Mouse (Mus musculus) lung, adult 2 months (tissue): ENCODE measurements around the gene Akap11. TPM values are rescaled to one million over a fixed set of nuclear protein-coding genes. Genes with fewer than 3 reads are reported as not detected.

Experiments used
- DNase-seq: peaks from one replicate; pipeline ENCODE4 v3.0.0; 2022
- H3K4me1 ChIP-seq: fragments of 200-500 bp; 2 replicates; pipeline ENCODE4 v1.6.1; 2011; ENCODE audit warnings: low read length; ENCODE audit not compliant: control insufficient read depth, insufficient read depth
- H3K4me3 ChIP-seq: fragments of 200-500 bp; replicated peaks from 2 replicates; pipeline ENCODE3; 2011; ENCODE audit warnings: low read depth, mild to moderate bottlenecking, control low read depth, low read length; ENCODE audit errors: extremely low read depth
- CTCF ChIP-seq: fragments of 200-500 bp; IDR thresholded peaks from 2 replicates; pipeline ENCODE4 v1.5.1; 2011; ENCODE audit warnings: mild to moderate bottlenecking, low read length, control low read depth; ENCODE audit not compliant: insufficient read depth
- POLR2A ChIP-seq: fragments of 200-500 bp; IDR thresholded peaks from 2 replicates; pipeline ENCODE4 v1.6.1; 2011; ENCODE audit warnings: low read depth, mild to moderate bottlenecking, control low read depth, low read length, borderline replicate concordance; ENCODE audit errors: extremely low read depth
- WGBS: fragments of 180-500 bp; shearing (Covaris S2); methylation state at CpG from one replicate; pipeline ENCODE4 v1.1.7; 2018; 5-methylcytosine and 5-hydroxymethylcytosine counted together
- polyA plus RNA-seq: library from polyadenylated mRNA; depleted of rRNA; stranded (reverse); fragments of >200 nt; gene quantifications from 2 replicates; pipeline ENCODE4 v1.2.3, GENCODE M21; 2012

Akap11 gene
- polyA plus RNA-seq, 1 experiment: 10.2 TPM

DNA sequence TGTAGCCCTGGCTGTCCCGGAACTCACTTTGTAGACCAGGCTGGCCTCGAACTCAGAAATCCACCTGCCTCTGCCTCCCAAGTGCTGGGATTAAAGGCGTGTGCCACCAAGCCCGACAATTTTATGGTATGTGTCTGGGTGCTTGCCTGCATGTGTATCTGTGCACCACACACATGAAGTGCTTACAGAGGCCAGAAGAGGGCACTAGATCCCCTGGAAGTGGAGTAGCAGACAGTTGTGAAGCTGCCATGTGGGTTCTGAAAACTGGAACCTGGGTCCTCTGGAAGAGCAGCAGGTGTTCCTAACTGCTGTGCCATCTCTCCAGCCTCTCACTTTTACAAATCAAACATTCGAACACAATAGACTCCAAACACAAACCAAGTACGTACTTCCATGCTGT is 17.1 kb upstream of the Akap11 start:
- TF ChIP-seq POLR2A (no peak), CTCF (0 out of 2 replicates have a peak, but pooled peaks have one; percentile 1)
- WGBS: 96% methylated on average over 6 of the region's 6 CpGs
- Histone ChIP-seq H3K4me1 (peaks cover 8% of the 10 kb centered on the region), H3K4me3 (no peak overlapping the region)
- DNase-seq: no peak

DNA sequence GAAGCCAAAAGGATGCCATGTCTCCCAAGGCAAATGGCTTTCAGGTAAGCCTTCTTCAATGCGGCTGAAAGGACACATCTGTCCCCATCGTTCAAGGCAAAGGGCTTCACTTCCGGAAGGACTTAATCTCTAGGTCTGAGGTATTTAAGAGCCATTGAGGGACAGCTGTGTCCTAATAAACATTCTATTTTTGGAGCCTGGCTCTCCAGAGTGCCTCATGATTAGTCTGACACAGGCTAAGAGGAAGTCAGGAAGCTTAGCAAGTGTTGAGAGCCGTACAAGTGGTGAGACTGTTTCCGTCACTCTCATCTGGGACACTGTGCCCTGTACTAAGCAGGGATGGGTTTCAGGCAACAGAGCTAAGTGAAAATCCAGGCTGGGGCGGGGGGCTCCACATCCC is 12.2 kb upstream of the Akap11 start:
- 15% methylated on average over 6 of the region's 6 CpGs for WGBS
- DNase-seq: no peak
- no peak for TF ChIP-seq CTCF
- no peak for TF ChIP-seq POLR2A
- no peak overlapping the region for H3K4me3 ChIP-seq
- peaks cover 9% of the 10 kb centered on the region for H3K4me1 ChIP-seq

DNA sequence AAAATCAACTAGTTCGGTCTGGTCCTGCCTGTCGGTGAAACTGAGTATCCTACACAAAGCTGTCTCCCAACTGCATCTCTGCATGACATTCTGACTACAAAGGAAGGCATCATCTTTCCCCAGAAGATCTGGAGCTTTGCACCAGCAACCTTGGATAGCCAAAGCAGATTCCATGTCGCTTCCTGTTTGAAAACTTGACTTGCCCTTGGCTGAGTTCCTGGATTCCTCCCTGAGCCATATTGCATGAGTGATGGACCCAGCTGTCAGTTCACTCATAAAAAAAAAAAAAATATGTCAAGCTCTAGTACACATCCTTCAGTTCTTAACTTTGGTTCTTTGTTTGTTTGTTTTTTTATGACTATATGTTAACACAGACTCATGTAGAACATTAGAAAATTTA is 4.7 kb upstream of the Akap11 start:
- H3K4me1 ChIP-seq: peaks cover 2% of the 10 kb centered on the region
- TF ChIP-seq POLR2A (no peak), CTCF (no peak)
- 46% methylated on average over 3 of the region's 3 CpGs for WGBS
- no peak overlapping the region for H3K4me3 ChIP-seq
- no peak for DNase-seq

DNA sequence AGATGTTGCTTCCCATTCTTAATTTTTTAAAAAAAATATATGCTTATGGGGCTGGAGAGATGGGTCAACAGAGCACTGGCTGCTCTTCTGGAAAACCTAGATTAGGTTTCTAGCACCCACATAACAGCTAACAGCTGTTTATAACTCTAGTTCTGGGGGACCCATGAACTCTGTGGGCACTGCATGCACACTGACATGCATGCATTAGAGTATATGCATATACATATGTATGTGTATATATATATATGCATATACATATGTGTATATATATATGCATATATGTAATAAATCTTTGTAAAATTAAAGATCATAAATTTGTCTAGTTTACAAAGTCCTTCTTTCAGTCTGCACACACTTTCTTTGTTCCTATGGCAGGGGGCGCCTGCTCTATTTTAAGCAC is 3.2 kb upstream of the Akap11 start:
- peaks cover 5% of the 10 kb centered on the region for H3K4me1 ChIP-seq
- TF ChIP-seq CTCF (no peak), POLR2A (no peak)
- H3K4me3 ChIP-seq: no peak overlapping the region
- 96% methylated on average over 1 of the region's 1 CpGs for WGBS
- DNase-seq: no peak

DNA sequence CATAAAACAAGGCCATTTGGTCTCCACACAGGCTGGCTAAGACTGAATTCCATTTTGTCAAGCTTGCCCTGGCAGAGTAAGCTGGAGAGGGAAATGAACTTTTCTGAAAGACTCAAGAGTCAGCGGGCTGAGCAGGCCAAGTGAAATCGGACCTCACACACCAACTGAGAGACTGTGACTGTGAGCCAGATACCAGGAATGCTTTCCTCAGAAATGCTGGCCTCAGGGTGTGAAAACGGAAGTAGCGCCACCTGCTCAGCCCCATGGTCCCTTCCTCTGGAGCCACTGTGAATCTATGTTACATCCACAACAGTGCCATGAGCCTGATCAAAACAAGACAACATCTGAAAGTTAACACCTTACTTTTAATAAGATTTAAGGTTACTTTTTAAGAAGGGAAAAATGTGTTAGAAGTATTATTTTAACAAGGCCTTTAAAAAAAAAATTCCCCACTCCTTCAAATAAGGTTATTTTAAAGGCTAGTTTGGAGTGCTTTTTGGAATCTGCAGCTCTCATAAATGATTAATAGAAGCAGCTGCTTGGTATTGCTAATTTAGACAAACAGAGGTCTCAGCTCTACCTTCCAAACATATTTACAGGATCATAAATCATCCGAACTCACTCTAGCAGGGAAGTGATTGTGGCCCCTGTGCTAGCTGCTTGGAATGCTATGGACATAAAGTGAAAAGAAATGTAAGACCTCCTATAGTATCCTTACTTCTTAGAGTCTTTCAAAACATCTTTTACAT is 2.1 kb upstream of the Akap11 start:
- TF ChIP-seq POLR2A (no peak), CTCF (no peak)
- WGBS: 45% methylated on average over 5 of the region's 5 CpGs
- DNase-seq: no peak
- H3K4me1 ChIP-seq: peaks cover 8% of the 10 kb centered on the region
- H3K4me3 ChIP-seq: no peak overlapping the region

DNA sequence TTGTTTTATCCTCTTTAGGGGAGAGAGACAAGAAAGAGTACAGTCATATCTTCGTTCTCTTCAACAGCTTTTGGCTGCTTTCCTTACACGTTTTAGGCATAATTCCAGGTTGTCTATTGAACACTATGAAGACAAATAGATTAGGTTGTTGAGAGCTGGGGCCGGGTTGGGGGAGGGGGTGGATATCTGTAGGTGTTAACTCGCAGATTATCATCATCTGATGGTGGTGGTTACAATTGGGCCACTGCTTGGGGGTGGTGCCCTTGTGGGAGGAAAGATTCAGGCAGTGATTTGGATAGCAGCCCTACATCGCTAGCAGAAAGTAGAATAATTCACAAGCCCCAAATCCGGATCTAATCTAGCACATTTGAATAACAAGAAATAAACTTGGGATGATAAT is 943 bp upstream of the Akap11 start:
- DNase-seq: no peak
- 39% methylated on average over 6 of the region's 6 CpGs for WGBS
- Histone ChIP-seq H3K4me3 (no peak overlapping the region), H3K4me1 (peaks cover 11% of the 10 kb centered on the region)
- TF ChIP-seq POLR2A (no peak), CTCF (no peak)

DNA sequence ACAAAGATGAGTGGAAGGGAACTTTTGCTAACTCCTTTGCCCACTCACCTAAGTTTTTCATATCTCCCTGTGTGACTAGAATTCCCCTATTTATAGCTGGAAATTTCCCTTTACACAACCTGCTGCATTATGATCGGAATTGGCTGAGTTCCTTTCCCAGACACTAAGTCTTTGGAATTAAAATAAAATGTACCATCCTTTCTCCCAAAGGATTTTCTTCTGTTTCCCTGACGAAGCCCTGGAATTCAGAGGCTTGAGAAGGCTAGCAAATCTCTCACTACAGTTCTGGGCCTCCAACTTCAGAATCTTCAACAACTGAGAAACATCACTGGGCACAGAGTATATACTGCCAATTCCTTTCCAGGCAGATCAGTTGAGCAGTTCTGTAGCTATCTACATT is 1.2 kb downstream of the Akap11 start:
- peaks cover 18% of the 10 kb centered on the region for H3K4me1 ChIP-seq
- DNase-seq: no peak
- peak overlapping the region; percentile 45 for H3K4me3 ChIP-seq
- TF ChIP-seq POLR2A: no peak
- no peak for TF ChIP-seq CTCF
- WGBS: 37% methylated on average over 2 of the region's 2 CpGs

DNA sequence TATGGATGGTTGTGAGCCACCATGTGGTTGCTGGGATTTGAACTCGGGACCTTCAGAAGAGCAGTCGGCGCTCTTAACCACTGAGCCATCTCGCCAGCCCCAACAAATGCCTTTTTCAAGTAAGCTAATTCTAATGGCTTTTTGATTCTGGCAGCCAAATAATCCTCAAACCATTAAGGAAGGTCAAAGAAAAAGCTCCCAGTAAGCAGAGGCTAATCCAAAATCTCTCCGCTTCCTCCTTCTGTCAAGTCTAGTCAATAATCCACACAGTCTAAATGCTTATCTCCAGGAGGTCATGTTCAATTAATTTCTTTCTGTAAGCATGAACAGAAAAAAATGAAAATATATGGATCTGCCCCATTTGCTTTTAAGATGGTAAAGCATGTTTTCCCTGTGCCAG is 2.0 kb downstream of the Akap11 start:
- TF ChIP-seq CTCF: no peak
- no peak for TF ChIP-seq POLR2A
- DNase-seq: no peak
- peaks cover 21% of the 10 kb centered on the region for H3K4me1 ChIP-seq
- no peak overlapping the region for H3K4me3 ChIP-seq
- WGBS: 96% methylated on average over 5 of the region's 5 CpGs

DNA sequence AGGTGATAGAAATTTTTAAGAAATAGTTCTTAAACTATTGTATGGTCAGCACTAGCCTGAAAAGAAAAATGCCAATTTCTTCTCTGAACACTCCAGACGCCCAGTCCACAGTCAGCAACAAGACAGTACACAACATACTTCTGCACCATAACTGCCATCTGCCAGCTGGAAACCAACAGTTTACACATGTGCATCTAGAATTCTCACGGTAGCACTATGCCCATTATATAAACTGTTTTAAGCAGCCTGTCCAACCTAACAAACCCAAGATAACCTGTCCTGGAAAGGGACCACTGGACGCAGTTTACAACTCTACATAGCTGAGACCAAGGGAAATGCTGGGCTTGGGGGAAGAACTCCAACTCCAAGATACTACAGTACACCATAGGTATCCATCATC is 2.9 kb downstream of the Akap11 start:
- Histone ChIP-seq H3K4me1 (peaks cover 30% of the 10 kb centered on the region), H3K4me3 (no peak overlapping the region)
- no peak for DNase-seq
- TF ChIP-seq CTCF (no peak), POLR2A (no peak)
- WGBS: 61% methylated on average over 3 of the region's 3 CpGs

DNA sequence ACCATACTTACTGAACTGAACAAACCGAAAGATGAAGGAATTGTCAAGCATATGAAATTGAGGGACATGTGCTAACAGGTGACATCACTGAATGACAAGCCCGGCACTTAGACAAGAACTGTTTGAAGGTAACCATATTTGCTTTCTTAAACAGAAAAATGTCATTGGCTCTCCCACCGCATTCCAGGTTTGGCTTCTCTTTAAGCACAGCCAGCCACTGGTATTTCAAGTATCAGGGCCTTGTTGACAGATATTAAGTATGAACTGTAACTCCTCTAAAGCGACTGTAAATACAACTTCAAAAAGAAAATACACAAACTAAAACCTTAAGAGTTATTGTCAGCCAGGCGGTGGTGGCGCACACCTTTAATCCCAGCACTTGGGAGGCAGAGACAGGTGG is 4.3 kb downstream of the Akap11 start:
- WGBS: 52% methylated on average over 6 of the region's 6 CpGs
- no peak overlapping the region for H3K4me3 ChIP-seq
- peaks cover 33% of the 10 kb centered on the region for H3K4me1 ChIP-seq
- TF ChIP-seq POLR2A (no peak), CTCF (no peak)
- DNase-seq: no peak
